Mouse (Mus musculus) adrenal gland, adult (tissue): ENCODE data around the gene Mapk7.

Experiments used
- DNase-seq, 2 experiments: peaks; one replicate each; pipeline ENCODE4 v3.0.0; 2022 to 2023; ENCODE audit warnings: low spot score in 1 of 2; ENCODE audit not compliant: inconsistent age in 2 of 2

Mapk7 gene

GRCm38 (mm10) chr11:61494129-61494997 lies at the start of gene Mapk7:
Mapk7 (minus strand) TSS chr11:61494406.
- DNase-seq = peak; percentile 99

GRCm38 (mm10) chr11:61541106-61541505 lies 46.9 kb upstream of the Mapk7 start:
- DNase-seq = no peak

GRCm38 (mm10) chr11:61540642-61541041 lies 46.4 kb upstream of the Mapk7 start:
- DNase-seq = peak in 1 of 2 experiments; percentile 40

- DNase-seq = no peak
These were observed 43.2 kb upstream of the Mapk7 start for GRCm38 (mm10) chr11:61537362-61537761.

- no peak for DNase-seq
These were observed 42.7 kb upstream of the Mapk7 start for GRCm38 (mm10) chr11:61536952-61537351.

- no peak for DNase-seq
These were observed 41.3 kb upstream of the Mapk7 start for GRCm38 (mm10) chr11:61535530-61535929.

GRCm38 (mm10) chr11:61533571-61533970 lies 39.4 kb upstream of the Mapk7 start:
- peak; percentile 54 to 70 for DNase-seq

- DNase-seq = peak; percentile 39 to 72
These were observed 38.6 kb upstream of the Mapk7 start for GRCm38 (mm10) chr11:61532820-61533219.

- DNase-seq = peak; percentile 44 to 70
These were observed 35.1 kb upstream of the Mapk7 start for GRCm38 (mm10) chr11:61529268-61529713.

GRCm38 (mm10) chr11:61526872-61527271 lies 32.7 kb upstream of the Mapk7 start:
- DNase-seq = peak; percentile 29 to 70

- DNase-seq = no peak
These were observed 25.4 kb upstream of the Mapk7 start for GRCm38 (mm10) chr11:61519484-61520107.

GRCm38 (mm10) chr11:61518871-61519270 lies 24.7 kb upstream of the Mapk7 start:
- DNase-seq = no peak

- DNase-seq = no peak
These were observed 23.8 kb upstream of the Mapk7 start for GRCm38 (mm10) chr11:61517971-61518370.

- DNase-seq = peak in 1 of 2 experiments; percentile 74
These were observed 20.7 kb upstream of the Mapk7 start for GRCm38 (mm10) chr11:61514953-61515352.

- peak; percentile 96 to 100 for DNase-seq
These were observed 10.6 kb upstream of the Mapk7 start, which contains the start of gene B9d1 for GRCm38 (mm10) chr11:61504713-61505257. B9d1 (plus strand) TSS chr11:61505144.

GRCm38 (mm10) chr11:61503933-61504332 lies 9.7 kb upstream of the Mapk7 start:
- DNase-seq = no peak

GRCm38 (mm10) chr11:61498736-61499504 lies 4.7 kb upstream of the Mapk7 start:
- no peak for DNase-seq

- DNase-seq = no peak
These were observed 3.3 kb upstream of the Mapk7 start for GRCm38 (mm10) chr11:61497490-61497889.

- no peak for DNase-seq
These were observed 1.3 kb upstream of the Mapk7 start for GRCm38 (mm10) chr11:61495528-61495927.

- DNase-seq = peak; percentile 61 to 83
These were observed 579 bp downstream of the Mapk7 start for GRCm38 (mm10) chr11:61493525-61494128.
